ENCODE assay signal across 7 mouse cellular contexts in genomic region chr7:120917279-120917591, GRCm38 (mm10). TPM values are rescaled to one million over a fixed set of nuclear protein-coding genes. Genes with fewer than 3 reads are reported as not detected.
DNase-seq lines count a peak whose midpoint lies in the region; ATAC-seq lines count a peak whose summit lies in the region.

No protein-coding gene starts in this region.

- peak overlapping the region; percentile 97; the same call in 1 of the 2 replicates for H3K4me3 ChIP-seq in neural tube, embryonic 11.5 days (ENCODE audit: low read depth, low read length)
- H3K4me3 ChIP-seq in forebrain, embryonic 13.5 days, result peak overlapping the region; percentile 97
- peak overlapping the region; percentile 95 for H3K4me3 ChIP-seq in limb, embryonic 15.5 days
- peak overlapping the region; percentile 92 for H3K4me3 ChIP-seq in stomach, embryonic 16.5 days (replicated peaks; ENCODE audit: low read length)

- no peak for DNase-seq in neural tube, embryonic 11.5 days (ENCODE audit: low spot score)
- no peak for DNase-seq in neural tube, embryonic 10.5 days (ENCODE audit: extremely low spot score, low spot score)
- DNase-seq in adrenal gland, postnatal 25 days, result no peak

- no peak overlapping the region for H3K4me2 ChIP-seq in neural tube, embryonic 11.5 days (ENCODE audit: low read depth)
- H3K4me2 ChIP-seq in forebrain, embryonic 13.5 days, result peak overlapping the region; percentile 30
- peak overlapping the region; percentile 63; the same call in 1 of the 2 replicates for H3K4me2 ChIP-seq in limb, embryonic 15.5 days
- peak overlapping the region; percentile 46 for H3K4me2 ChIP-seq in stomach, embryonic 16.5 days (ENCODE audit: low read depth, low read length)

- no peaks in the 10 kb centered on the region for H3K27me3 ChIP-seq in neural tube, embryonic 11.5 days (ENCODE audit: control insufficient read depth, insufficient read depth, low read length)
- H3K27me3 ChIP-seq in forebrain, embryonic 13.5 days, result no peaks in the 10 kb centered on the region
- no peaks in the 10 kb centered on the region for H3K27me3 ChIP-seq in limb, embryonic 15.5 days
- no peaks in the 10 kb centered on the region for H3K27me3 ChIP-seq in stomach, embryonic 16.5 days (ENCODE audit: control insufficient read depth, insufficient read depth, low read length)

- H3K27ac ChIP-seq in neural tube, embryonic 11.5 days (ENCODE audit: low read depth, low read length), result no peak overlapping the region
- H3K27ac ChIP-seq in forebrain, embryonic 13.5 days, result no peak overlapping the region
- no peak overlapping the region for H3K27ac ChIP-seq in limb, embryonic 15.5 days
- H3K27ac ChIP-seq in stomach, embryonic 16.5 days (ENCODE audit: low read length), result no peak overlapping the region

- no peaks in the 10 kb centered on the region for H3K4me1 ChIP-seq in neural tube, embryonic 11.5 days (ENCODE audit: control insufficient read depth, insufficient read depth, low read length)
- H3K4me1 ChIP-seq in forebrain, embryonic 13.5 days, result peaks cover 18% of the 10 kb centered on the region
- peaks cover 9% of the 10 kb centered on the region; the same call in 1 of the 2 replicates for H3K4me1 ChIP-seq in limb, embryonic 15.5 days
- peaks cover 7% of the 10 kb centered on the region for H3K4me1 ChIP-seq in stomach, embryonic 16.5 days (ENCODE audit: control insufficient read depth, insufficient read depth, low read length)

- ATAC-seq in neural tube, embryonic 11.5 days (ENCODE audit: insufficient read depth, low FRiP score, low TSS enrichment), result peak; percentile 87; the same call in 1 of the 2 replicates
- no peak for ATAC-seq in forebrain, embryonic 13.5 days
- ATAC-seq in limb, embryonic 15.5 days (ENCODE audit: insufficient number of reproducible peaks, low FRiP score, low TSS enrichment, low read depth), result peak; percentile 89; the same call in 1 of the 2 replicates
- no peak for ATAC-seq in stomach, embryonic 16.5 days (ENCODE audit: insufficient read depth, low FRiP score)
- ATAC-seq in activated CD4-positive, CD25-positive, alpha-beta regulatory T cell, adult 4 months, result no peak

- H3K9me3 ChIP-seq in neural tube, embryonic 11.5 days (ENCODE audit: control insufficient read depth, low read length), result no peaks in the 10 kb centered on the region
- no peaks in the 10 kb centered on the region for H3K9me3 ChIP-seq in forebrain, embryonic 13.5 days (replicated peaks)
- no peaks in the 10 kb centered on the region for H3K9me3 ChIP-seq in limb, embryonic 15.5 days
- no peaks in the 10 kb centered on the region for H3K9me3 ChIP-seq in stomach, embryonic 16.5 days (replicated peaks; ENCODE audit: control insufficient read depth, low read length)

- H3K9ac ChIP-seq in neural tube, embryonic 11.5 days (ENCODE audit: low read length), result no peak overlapping the region
- H3K9ac ChIP-seq in forebrain, embryonic 13.5 days, result no peak overlapping the region
- no peak overlapping the region for H3K9ac ChIP-seq in limb, embryonic 15.5 days
- no peak overlapping the region for H3K9ac ChIP-seq in stomach, embryonic 16.5 days (ENCODE audit: low read length)

- H3K36me3 ChIP-seq in neural tube, embryonic 11.5 days (ENCODE audit: control insufficient read depth, insufficient read depth, low read length), result no peaks in the 10 kb centered on the region
- no peaks in the 10 kb centered on the region for H3K36me3 ChIP-seq in forebrain, embryonic 13.5 days (ENCODE audit: poor library complexity, severe bottlenecking)
- H3K36me3 ChIP-seq in limb, embryonic 15.5 days, result no peaks in the 10 kb centered on the region
- no peaks in the 10 kb centered on the region for H3K36me3 ChIP-seq in stomach, embryonic 16.5 days (ENCODE audit: control insufficient read depth, insufficient read depth, low read length)

- 8% methylated on average over 12 of the region's 12 CpGs for WGBS in neural tube, embryonic 11.5 days
- 11% methylated on average over 12 of the region's 12 CpGs for WGBS in forebrain, embryonic 13.5 days
- WGBS in limb, embryonic 15.5 days, result 7% methylated on average over 12 of the region's 12 CpGs
- WGBS in stomach, embryonic 16.5 days, result 8% methylated on average over 12 of the region's 12 CpGs

RNA-seq across cellular contexts. Expression of gene Polr3e, which starts 0.3 kb away (rescaled TPM):
- 19.2 and 19.7 TPM in 2 replicates for polyA plus RNA-seq in neural tube, embryonic 11.5 days (2014; fragmentation: Nextera tagmentation; extraction: Ambion mirVana)
- 27.1 and 30.1 TPM in 2 replicates for polyA plus RNA-seq in forebrain, embryonic 13.5 days (2015; fragmentation: Nextera tagmentation; extraction: Ambion mirVana)
- polyA plus RNA-seq in limb, embryonic 15.5 days (2015; fragmentation: Nextera tagmentation; extraction: Ambion mirVana), result 38.4 and 38.6 TPM in 2 replicates
- polyA plus RNA-seq in stomach, embryonic 16.5 days (2015; fragmentation: Nextera tagmentation; extraction: Ambion mirVana), result 33.8 and 34.0 TPM in 2 replicates
- total RNA-seq in adrenal gland, postnatal 25 days (2021), result 26.5 and 27.5 TPM in 2 replicates
- 10 to 100 TPM; 10.8 to 12.3 TPM for polyA plus RNA-seq in activated CD4-positive, CD25-positive, alpha-beta regulatory T cell, adult 4 months (2017; shearing (Covaris generic))

Comparison
In these comparisons a context has a peak if more than half of its experiments do, and no peak if none do; other contexts are left out.
1. ATAC-seq: peak in neural tube, embryonic 11.5 days (single experiment) and limb, embryonic 15.5 days (single experiment); none in forebrain, embryonic 13.5 days (single experiment), stomach, embryonic 16.5 days (single experiment) and activated CD4-positive, CD25-positive, alpha-beta regulatory T cell, adult 4 months (single experiment).
2. Peak in every context shown above with its lines, with median percentiles within 50 percentile points of each other: H3K4me3 ChIP-seq.